Mouse (Mus musculus) lung, postnatal 36 days (tissue): Measurements from ENCODE around the gene Nsun3.
A peak's percentile ranks its signal among the peaks of the same experiment; 100 is the strongest.
"Not testable (repeated sequence)": the region's sequence is repeated elsewhere in the genome, so short reads cannot be mapped to it uniquely, and the experiment has no call there.

ENCODE experiments used
- DNase-seq: peaks from one replicate; pipeline ENCODE4 v3.0.0; 2022; ENCODE audit warnings: mixed read lengths

Gene Nsun3

GRCm38 (mm10) chr16:62745875-62746274 lies 40.7 kb downstream of the Nsun3 start:
- no peak for DNase-seq

GRCm38 (mm10) chr16:62734359-62734758 lies 52.3 kb downstream of the Nsun3 start:
- peak; percentile 22 for DNase-seq

- no peak for DNase-seq
These were observed 56.3 kb downstream of the Nsun3 start for GRCm38 (mm10) chr16:62730291-62730690.

- no peak for DNase-seq
These were observed 56.8 kb downstream of the Nsun3 start for GRCm38 (mm10) chr16:62729846-62730245.

GRCm38 (mm10) chr16:62718255-62718654 lies 68.4 kb downstream of the Nsun3 start:
- not testable (repeated sequence) for DNase-seq

GRCm38 (mm10) chr16:62690436-62690835 lies 96.2 kb downstream of the Nsun3 start:
- DNase-seq = no peak

- no peak for DNase-seq
These were observed 100.5 kb downstream of the Nsun3 start for GRCm38 (mm10) chr16:62686073-62686472.

GRCm38 (mm10) chr16:62685494-62685893 lies 101.1 kb downstream of the Nsun3 start:
- DNase-seq = no peak
